Mouse (Mus musculus): Measurements from ENCODE around the gene Vps13d. TPM values are rescaled to one million over a fixed set of nuclear protein-coding genes. Genes with fewer than 3 reads are reported as not detected.
"Not testable (repeated sequence)": the region's sequence is repeated elsewhere in the genome, so short reads cannot be mapped to it uniquely, and the experiment has no call there.

Vps13d gene
- polyA plus RNA-seq, 1 experiment from 2014 or later = 7.6 TPM

DNA sequence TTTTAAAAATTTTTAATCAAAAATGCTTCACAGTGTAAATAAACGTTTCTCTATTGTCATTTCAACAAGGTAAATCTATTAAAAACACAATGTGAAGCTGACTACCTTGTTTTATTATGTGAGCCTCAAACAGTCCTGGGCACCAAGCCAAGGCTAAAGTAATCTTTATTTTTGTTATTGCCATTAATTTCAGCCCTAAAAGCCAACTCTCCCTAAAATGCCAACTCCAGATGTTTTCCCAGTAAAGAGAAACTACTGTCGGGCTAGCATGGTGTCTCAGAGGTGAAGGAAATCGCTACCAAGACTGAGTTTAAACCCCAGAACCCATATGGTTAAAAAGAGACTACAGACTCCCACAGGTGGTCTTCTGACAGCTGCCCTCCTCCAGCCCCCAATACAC is 1.4 kb downstream of the Vps13d start:
- H3K4me2 ChIP-seq = peak overlapping the region; percentile 78
- WGBS = 54% methylated on average over 3 of the region's 3 CpGs
- H3K27me3 ChIP-seq (replicated peaks) = no peaks in the 10 kb centered on the region
- no peaks in the 10 kb centered on the region for H3K9me3 ChIP-seq (replicated peaks)
- peaks cover 18% of the 10 kb centered on the region for H3K4me1 ChIP-seq (replicated peaks)
- no peak for ATAC-seq (ENCODE audit: insufficient number of reproducible peaks, low FRiP score)
- H3K9ac ChIP-seq = peak overlapping the region; percentile 95
- H3K27ac ChIP-seq (ENCODE audit: poor library complexity, severe bottlenecking) = peak overlapping the region; percentile 82
- peak overlapping the region; percentile 97 for H3K4me3 ChIP-seq
- H3K36me3 ChIP-seq = peaks cover 18% of the 10 kb centered on the region

DNA sequence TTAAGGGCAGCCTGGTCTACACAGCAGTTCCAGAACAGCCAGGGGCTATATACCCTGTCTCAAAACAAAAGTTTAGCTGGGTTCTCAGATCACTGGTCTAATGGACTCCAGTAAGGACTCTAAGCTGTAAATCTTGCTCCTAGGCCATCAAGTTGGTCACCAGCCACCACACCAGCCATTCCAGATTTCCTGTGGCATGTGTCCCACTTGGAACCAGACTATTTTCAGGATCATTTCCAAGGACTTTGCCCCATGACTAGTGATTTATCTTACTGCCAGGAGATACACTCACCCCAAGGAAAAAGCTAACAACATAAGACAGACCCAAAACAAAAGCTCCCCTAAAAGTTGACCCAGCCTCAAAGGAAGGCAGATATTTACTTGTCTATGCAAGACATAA is 2.1 kb downstream of the Vps13d start:
- peaks cover 18% of the 10 kb centered on the region for H3K4me1 ChIP-seq (replicated peaks)
- ATAC-seq (ENCODE audit: insufficient number of reproducible peaks, low FRiP score) = no peak
- no peak overlapping the region for H3K9ac ChIP-seq
- H3K27me3 ChIP-seq (replicated peaks) = no peaks in the 10 kb centered on the region
- H3K27ac ChIP-seq (ENCODE audit: poor library complexity, severe bottlenecking) = no peak overlapping the region
- no peak overlapping the region for H3K4me2 ChIP-seq
- H3K9me3 ChIP-seq (replicated peaks) = no peaks in the 10 kb centered on the region
- peaks cover 22% of the 10 kb centered on the region for H3K36me3 ChIP-seq
- no peak overlapping the region for H3K4me3 ChIP-seq

DNA sequence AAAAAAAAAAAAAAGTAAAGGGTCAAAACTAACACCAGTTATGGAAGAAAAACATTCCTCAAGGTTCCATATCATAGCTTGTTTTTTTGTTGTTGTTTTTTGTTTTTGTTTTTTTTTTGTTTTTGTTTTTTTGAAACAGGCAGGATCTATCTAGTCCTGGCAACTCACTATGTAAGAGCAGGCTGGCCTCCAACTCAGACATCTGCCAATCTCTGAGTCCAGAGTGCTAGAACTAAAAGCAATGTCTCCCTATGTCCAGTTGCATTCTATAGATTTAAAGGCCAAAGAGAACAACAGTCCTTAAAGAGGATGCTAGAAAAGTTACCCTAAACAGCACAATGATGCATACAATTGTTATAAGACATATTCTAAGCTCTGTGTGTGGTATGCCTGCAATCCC is 6.2 kb downstream of the Vps13d start:
- H3K27ac ChIP-seq (ENCODE audit: poor library complexity, severe bottlenecking) = no peak overlapping the region
- no peak overlapping the region for H3K4me2 ChIP-seq
- no peak overlapping the region for H3K4me3 ChIP-seq
- no peak for ATAC-seq (ENCODE audit: insufficient number of reproducible peaks, low FRiP score)
- peaks cover 58% of the 10 kb centered on the region for H3K36me3 ChIP-seq
- no peak overlapping the region for H3K9ac ChIP-seq
- no peaks in the 10 kb centered on the region for H3K27me3 ChIP-seq (replicated peaks)
- peaks cover 20% of the 10 kb centered on the region for H3K4me1 ChIP-seq (replicated peaks)
- no peaks in the 10 kb centered on the region for H3K9me3 ChIP-seq (replicated peaks)

DNA sequence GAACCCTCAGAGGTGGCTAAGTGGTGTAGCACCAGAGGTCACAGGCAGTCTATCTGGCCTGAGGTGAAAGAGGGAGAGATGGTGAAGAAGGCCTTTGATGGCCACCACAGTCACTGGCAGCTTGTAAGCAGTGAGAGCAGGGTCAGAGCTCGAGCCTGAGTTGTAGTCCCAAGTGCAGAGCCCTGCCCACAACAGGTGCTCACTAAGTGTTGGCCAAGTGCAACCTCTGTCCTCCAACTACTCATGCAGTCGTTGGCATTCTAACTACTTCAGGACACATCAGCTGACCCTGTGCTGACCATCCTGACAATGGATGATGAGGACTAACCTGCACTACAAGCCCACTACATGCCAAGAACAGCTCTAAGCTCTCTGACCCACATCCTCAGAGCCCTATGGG is 7.2 kb downstream of the Vps13d start:
- Histone ChIP-seq H3K4me3 (no peak overlapping the region), H3K9me3 (replicated peaks) (no peaks in the 10 kb centered on the region), H3K27ac (ENCODE audit: poor library complexity, severe bottlenecking) (no peak overlapping the region), H3K27me3 (replicated peaks) (no peaks in the 10 kb centered on the region), H3K4me2 (no peak overlapping the region), H3K9ac (no peak overlapping the region), H3K36me3 (peaks cover 60% of the 10 kb centered on the region), H3K4me1 (replicated peaks) (peaks cover 11% of the 10 kb centered on the region)
- ATAC-seq (ENCODE audit: insufficient number of reproducible peaks, low FRiP score) = no peak
- WGBS = 77% methylated on average over 2 of the region's 2 CpGs

DNA sequence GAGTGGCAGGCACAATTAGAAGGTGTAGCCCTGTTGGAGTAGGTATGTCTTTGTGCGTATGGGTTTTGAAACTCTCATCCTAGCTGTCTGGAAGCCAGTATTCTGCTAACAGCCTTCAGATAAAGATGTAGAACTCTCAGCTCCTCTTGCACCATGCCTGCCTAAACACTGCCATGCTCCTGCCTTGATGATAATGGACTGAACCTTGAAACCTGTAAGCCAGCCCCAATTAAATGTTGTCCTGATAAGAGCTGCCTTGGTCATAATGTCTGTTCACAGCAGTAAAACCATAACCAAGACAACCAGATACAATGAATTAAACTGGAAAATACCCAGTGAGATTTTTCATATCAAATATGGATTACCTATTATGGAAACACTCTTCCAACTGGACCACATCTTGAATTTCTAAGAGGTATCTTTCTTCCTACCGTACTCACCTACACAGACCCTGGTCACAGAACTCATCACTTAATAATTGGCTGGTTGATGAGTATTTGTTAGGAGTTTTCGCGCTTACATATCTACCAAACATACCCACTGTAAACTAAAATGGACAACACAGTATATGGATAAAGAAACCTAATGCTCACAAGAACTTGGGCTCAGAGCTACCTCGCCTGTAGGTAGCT is 15.8 kb downstream of the Vps13d start:
- H3K9ac ChIP-seq = no peak overlapping the region
- ATAC-seq (ENCODE audit: insufficient number of reproducible peaks, low FRiP score) = no peak
- H3K36me3 ChIP-seq = peaks cover 70% of the 10 kb centered on the region
- H3K27me3 ChIP-seq (replicated peaks) = no peaks in the 10 kb centered on the region
- H3K9me3 ChIP-seq (replicated peaks) = no peaks in the 10 kb centered on the region
- no peak overlapping the region for H3K27ac ChIP-seq (ENCODE audit: poor library complexity, severe bottlenecking)
- H3K4me2 ChIP-seq = no peak overlapping the region
- no peak overlapping the region for H3K4me3 ChIP-seq
- 92% methylated on average over 5 of the region's 5 CpGs for WGBS
- no peaks in the 10 kb centered on the region for H3K4me1 ChIP-seq (replicated peaks)

DNA sequence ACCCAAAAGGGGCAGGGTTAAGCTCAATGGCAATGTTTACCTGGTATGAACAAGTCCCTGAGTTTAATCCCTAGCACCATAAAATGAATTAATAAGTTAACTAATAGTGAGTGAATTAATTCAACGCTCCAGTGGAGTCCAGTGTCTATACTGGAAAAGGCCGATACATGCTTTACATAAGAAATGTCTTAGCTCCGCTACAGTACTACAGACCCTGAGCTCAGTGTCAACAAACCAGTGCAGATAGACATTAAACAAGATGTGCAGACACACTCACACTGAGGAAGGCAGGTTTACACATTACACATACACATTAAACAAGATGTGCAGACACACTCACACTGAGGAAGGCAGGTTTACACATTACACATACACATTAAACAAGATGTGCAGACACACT is 29.3 kb downstream of the Vps13d start:
- H3K36me3 ChIP-seq = peaks cover 93% of the 10 kb centered on the region
- H3K9ac ChIP-seq; H3K4me3 ChIP-seq; H3K4me1 ChIP-seq (replicated peaks); H3K9me3 ChIP-seq (replicated peaks); ATAC-seq (ENCODE audit: insufficient number of reproducible peaks, low FRiP score); H3K27me3 ChIP-seq (replicated peaks); H3K4me2 ChIP-seq; H3K27ac ChIP-seq (ENCODE audit: poor library complexity, severe bottlenecking): not testable (repeated sequence)
- WGBS = 90% methylated on average over 3 of the region's 3 CpGs

DNA sequence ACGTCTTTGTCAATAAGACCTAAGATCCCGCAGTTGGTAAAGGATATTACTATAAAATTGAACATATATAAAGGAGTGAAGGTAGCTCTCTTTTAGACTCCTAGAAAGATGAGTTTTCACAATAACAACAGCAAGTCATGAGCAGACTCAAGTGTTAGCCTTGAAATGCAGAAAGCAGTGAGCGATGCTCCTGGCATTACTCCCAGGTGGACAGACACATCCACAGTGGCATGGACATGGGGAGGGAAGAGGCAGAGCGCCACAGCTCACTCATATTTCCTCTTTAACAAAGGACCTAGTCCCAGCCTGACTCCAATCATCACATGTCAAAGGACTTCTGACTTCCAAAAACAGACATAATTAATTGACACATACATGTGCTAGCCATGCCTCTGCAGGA is 30.7 kb downstream of the Vps13d start:
- Histone ChIP-seq H3K36me3 (peaks cover 91% of the 10 kb centered on the region), H3K9ac (no peak overlapping the region), H3K9me3 (replicated peaks) (no peaks in the 10 kb centered on the region), H3K4me1 (replicated peaks) (no peaks in the 10 kb centered on the region), H3K27me3 (replicated peaks) (no peaks in the 10 kb centered on the region), H3K4me2 (no peak overlapping the region), H3K4me3 (no peak overlapping the region), H3K27ac (ENCODE audit: poor library complexity, severe bottlenecking) (no peak overlapping the region)
- WGBS = 93% methylated on average over 4 of the region's 4 CpGs
- ATAC-seq (ENCODE audit: insufficient number of reproducible peaks, low FRiP score) = no peak

DNA sequence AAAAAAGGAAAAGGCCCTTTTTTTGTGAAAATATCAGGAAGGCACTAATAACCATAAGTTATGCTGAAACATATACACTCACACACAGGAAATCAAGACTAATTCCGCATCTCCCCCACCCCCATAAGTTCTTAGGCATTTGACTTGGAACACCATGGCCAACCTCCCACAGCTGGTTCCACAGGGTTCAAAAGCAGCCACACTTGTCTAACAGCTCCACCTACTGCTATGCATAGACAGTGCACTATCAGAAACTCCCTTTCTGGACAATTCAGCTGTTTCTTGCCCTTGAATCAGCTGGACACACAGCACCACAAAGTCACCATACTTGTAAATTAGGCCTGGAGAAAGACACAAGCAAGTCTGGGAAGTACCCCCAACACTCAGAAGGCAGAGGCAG is 33.6 kb downstream of the Vps13d start:
- H3K4me1 ChIP-seq (replicated peaks) = no peaks in the 10 kb centered on the region
- WGBS = 74% methylated on average over 1 of the region's 1 CpGs
- H3K36me3 ChIP-seq = peaks cover 91% of the 10 kb centered on the region
- no peak overlapping the region for H3K4me3 ChIP-seq
- H3K9me3 ChIP-seq (replicated peaks) = no peaks in the 10 kb centered on the region
- no peak overlapping the region for H3K9ac ChIP-seq
- H3K4me2 ChIP-seq = no peak overlapping the region
- H3K27ac ChIP-seq (ENCODE audit: poor library complexity, severe bottlenecking) = no peak overlapping the region
- H3K27me3 ChIP-seq (replicated peaks) = no peaks in the 10 kb centered on the region
- no peak for ATAC-seq (ENCODE audit: insufficient number of reproducible peaks, low FRiP score)

DNA sequence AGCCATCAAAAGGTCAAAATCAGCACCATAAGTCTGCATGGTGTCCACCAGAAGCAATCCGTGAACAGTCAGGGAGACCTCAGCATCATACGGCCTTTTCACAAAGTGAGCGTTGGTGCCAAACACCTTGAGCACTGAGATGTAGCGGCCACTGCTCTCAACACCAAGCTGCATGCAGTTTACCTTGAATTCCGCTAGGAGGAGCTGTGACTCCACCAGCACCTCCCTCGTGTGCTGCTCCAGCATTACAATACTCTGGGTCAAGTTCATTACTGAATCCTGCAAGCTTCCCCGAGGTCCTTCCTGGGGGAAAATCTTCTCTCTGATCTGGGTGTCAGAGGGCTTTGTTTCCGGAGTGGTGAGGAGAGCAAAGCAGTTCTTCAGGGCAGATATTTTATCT is 38.8 kb downstream of the Vps13d start:
- no peaks in the 10 kb centered on the region for H3K9me3 ChIP-seq (replicated peaks)
- H3K27me3 ChIP-seq (replicated peaks) = no peaks in the 10 kb centered on the region
- no peak overlapping the region for H3K4me2 ChIP-seq
- no peak overlapping the region for H3K9ac ChIP-seq
- 0 out of 2 replicates have a peak, but pooled peaks have one; percentile 45 for ATAC-seq (ENCODE audit: insufficient number of reproducible peaks, low FRiP score)
- H3K4me1 ChIP-seq (replicated peaks) = no peaks in the 10 kb centered on the region
- H3K27ac ChIP-seq (ENCODE audit: poor library complexity, severe bottlenecking) = no peak overlapping the region
- WGBS = 49% methylated on average over 8 of the region's 8 CpGs
- H3K36me3 ChIP-seq = peaks cover 90% of the 10 kb centered on the region
- no peak overlapping the region for H3K4me3 ChIP-seq

DNA sequence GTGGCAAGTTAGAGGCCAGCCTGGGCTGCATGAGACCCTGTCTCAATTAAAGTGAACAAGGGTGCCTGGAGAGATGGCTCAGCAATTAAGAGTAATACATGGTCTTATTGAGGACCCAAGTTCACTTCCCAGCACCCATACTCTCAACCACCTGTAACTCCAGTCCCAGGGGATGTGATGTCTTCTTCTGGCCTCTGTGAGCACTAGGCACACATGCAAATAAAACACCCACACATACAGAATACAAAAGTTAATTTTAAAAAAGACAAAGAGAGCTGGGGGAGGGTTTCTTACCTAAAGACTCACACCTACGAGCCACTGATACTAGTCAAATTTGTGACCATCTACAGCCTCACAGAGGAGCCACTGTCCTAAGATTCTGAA is 43.7 kb downstream of the Vps13d start:
- no peak overlapping the region for H3K4me3 ChIP-seq
- H3K9ac ChIP-seq = no peak overlapping the region
- H3K9me3 ChIP-seq (replicated peaks) = no peaks in the 10 kb centered on the region
- H3K27ac ChIP-seq (ENCODE audit: poor library complexity, severe bottlenecking) = no peak overlapping the region
- no peak for ATAC-seq (ENCODE audit: insufficient number of reproducible peaks, low FRiP score)
- no peak overlapping the region for H3K4me2 ChIP-seq
- no peaks in the 10 kb centered on the region for H3K27me3 ChIP-seq (replicated peaks)
- peaks cover 7% of the 10 kb centered on the region for H3K4me1 ChIP-seq (replicated peaks)
- H3K36me3 ChIP-seq = peaks cover 78% of the 10 kb centered on the region
- WGBS = 84% methylated on average over 1 of the region's 1 CpGs

DNA sequence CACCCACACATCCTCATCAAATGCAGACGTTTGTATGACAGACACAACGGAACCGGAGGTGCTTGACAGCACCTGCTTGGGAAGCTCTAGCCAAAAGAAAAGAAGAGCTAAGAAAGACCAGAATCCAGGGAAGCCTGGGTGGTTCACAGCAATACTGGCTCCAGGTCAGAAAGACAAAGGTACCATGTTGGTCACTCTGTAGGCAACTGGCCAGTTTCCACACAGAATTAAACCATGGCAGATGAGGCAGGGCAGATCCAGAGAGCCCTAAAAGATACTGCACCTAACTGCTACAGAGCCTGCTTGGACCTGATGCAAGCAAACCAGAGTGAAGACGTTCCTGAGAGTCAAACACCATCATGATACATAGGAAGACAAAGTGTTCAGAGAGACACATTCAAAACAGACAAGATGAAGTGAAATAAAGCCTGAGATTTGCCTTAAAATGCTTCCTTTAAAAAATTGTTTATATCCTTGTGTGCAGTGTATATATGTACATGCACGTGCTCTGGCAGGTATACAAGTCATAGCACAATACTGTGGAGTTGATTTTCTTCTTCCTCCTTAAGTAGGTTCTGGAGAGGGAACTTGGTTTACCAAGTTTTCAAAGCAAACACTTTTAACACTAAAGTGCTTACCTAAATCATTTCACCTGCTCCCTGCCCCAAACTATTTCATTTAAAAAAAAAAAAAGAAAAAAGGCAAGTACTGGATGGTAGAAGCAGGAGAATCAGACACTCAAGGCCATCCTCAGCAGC is 44.3 kb downstream of the Vps13d start:
- Histone ChIP-seq H3K4me1 (replicated peaks) (peaks cover 7% of the 10 kb centered on the region), H3K9ac (no peak overlapping the region), H3K9me3 (replicated peaks) (no peaks in the 10 kb centered on the region), H3K27me3 (replicated peaks) (no peaks in the 10 kb centered on the region), H3K36me3 (peaks cover 76% of the 10 kb centered on the region), H3K4me3 (no peak overlapping the region), H3K27ac (ENCODE audit: poor library complexity, severe bottlenecking) (no peak overlapping the region), H3K4me2 (no peak overlapping the region)
- ATAC-seq (ENCODE audit: insufficient number of reproducible peaks, low FRiP score) = no peak
- 82% methylated on average over 5 of the region's 5 CpGs for WGBS
